Comparison of ENCODE assay signal across 1 mouse cellular context in the genomic region with DNA sequence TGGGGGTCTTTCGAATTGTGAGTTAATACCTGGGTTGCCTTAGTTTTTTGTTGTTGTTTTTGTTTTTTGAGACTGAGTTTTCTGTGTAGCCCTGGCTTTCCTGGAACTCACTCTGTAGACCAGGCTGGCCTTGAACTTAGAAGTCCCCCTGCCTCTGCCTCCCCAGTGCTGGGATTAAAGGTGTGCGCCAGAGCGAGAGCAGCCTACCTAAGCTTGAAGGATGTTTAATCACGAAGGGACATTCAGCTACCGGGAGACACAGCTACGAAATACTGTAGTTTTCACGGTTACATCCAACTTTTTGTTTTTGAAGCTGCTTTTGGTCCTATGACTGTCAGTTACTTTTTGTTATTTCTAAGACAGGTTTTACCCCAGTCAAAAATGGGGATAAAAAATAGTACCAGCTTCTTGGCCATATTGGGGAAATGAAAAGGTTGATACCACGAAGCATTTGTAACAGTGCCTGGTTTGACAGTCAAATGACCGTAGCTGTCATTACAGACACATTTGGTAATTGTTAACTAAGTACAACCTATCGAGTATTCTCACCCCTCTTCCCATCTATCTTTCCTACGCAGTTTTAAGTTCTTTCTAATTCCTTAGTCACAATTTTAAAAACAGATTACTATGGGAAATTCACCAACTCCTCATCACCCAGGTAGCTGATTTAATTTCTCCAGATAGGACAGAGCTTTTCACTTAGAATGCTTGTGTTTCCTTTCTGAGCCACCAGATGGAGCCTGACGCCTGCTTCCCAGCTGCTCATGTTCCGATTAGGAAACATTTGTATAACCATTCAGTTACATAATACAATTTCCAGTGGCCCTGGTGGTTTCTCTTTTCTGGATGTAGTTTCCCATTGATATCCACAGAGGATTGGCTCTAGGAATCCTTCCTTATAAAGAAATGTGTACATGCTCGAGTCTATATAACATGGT.
TF ChIP-seq lines count a peak whose summit lies in the region.

No protein-coding gene starts in this region.

TF ChIP-seq in CH12.LX, 34 proteins besides CTCF, POLR2A, EP300 and RAD21:
- TF ChIP-seq NRF1 (IDR thresholded peaks at IDR 0.05; ENCODE audit: low read depth, low read length) = no peak
- TF ChIP-seq MYC (IDR thresholded peaks at IDR 0.05; ENCODE audit: low read depth, low read length) = peak; percentile 35
- TF ChIP-seq JUN (IDR thresholded peaks at IDR 0.05; ENCODE audit: insufficient read depth, low read depth, low read length) = no peak
- no peak for TF ChIP-seq MAFK (IDR thresholded peaks at IDR 0.05; ENCODE audit: insufficient replicate concordance, low read length)
- TF ChIP-seq JUND (conservative IDR thresholded peaks at IDR 0.05; ENCODE audit: low read depth, low read length) = no peak
- TF ChIP-seq ETS1 (conservative IDR thresholded peaks at IDR 0.05; ENCODE audit: low read depth, low read length) = 0 out of 2 replicates have a peak, but pooled peaks have one; percentile 30
- peak; percentile 75; the same call in 1 of the 2 replicates for TF ChIP-seq TBP (conservative IDR thresholded peaks at IDR 0.05; ENCODE audit: low read depth, low read length)
- TF ChIP-seq ZMIZ1 (IDR thresholded peaks at IDR 0.05; ENCODE audit: low read depth, low read length) = no peak
- TF ChIP-seq E2F4 (IDR thresholded peaks at IDR 0.05; ENCODE audit: insufficient replicate concordance, low read depth, low read length) = no peak
- 0 out of 2 replicates have a peak, but pooled peaks have one; percentile 12 for TF ChIP-seq ELF1 (IDR thresholded peaks at IDR 0.05; ENCODE audit: low read depth, low read length)
- TF ChIP-seq USF1 (IDR thresholded peaks at IDR 0.05; ENCODE audit: low read depth, low read length) = no peak
- no peak for TF ChIP-seq BHLHE40 (IDR thresholded peaks at IDR 0.05; ENCODE audit: low read depth, low read length)
- peak; percentile 85 for TF ChIP-seq SMC3 (IDR thresholded peaks at IDR 0.05; ENCODE audit: low read depth, low read length)
- TF ChIP-seq ZC3H11A (IDR thresholded peaks at IDR 0.05; ENCODE audit: low read depth, low read length) = no peak
- TF ChIP-seq SIN3A (IDR thresholded peaks at IDR 0.05; ENCODE audit: low read length) = peak; percentile 76
- TF ChIP-seq MAX (IDR thresholded peaks at IDR 0.05; ENCODE audit: low read length) = no peak
- no peak; the same call in 1 of the 2 replicates for TF ChIP-seq NELFE (IDR thresholded peaks at IDR 0.05; ENCODE audit: low read depth, low read length)
- TF ChIP-seq TCF12 (IDR thresholded peaks at IDR 0.05; ENCODE audit: low read depth, low read length) = no peak
- no peak for TF ChIP-seq UBTF (IDR thresholded peaks at IDR 0.05; ENCODE audit: low read depth, low read length)
- 0 out of 2 replicates have a peak, but pooled peaks have one; percentile 42 for TF ChIP-seq IRF4 (IDR thresholded peaks at IDR 0.05; ENCODE audit: low read depth, low read length)
- 0 out of 2 replicates have a peak, but pooled peaks have one; percentile 0 for TF ChIP-seq HCFC1 (IDR thresholded peaks at IDR 0.05; ENCODE audit: low read depth, low read length)
- no peak for TF ChIP-seq USF2 (conservative IDR thresholded peaks at IDR 0.05; ENCODE audit: low read depth, low read length)
- no peak for TF ChIP-seq ZNF384 (IDR thresholded peaks at IDR 0.05; ENCODE audit: low read depth, low read length)
